Mouse (Mus musculus) lung, adult 2 months (tissue): ENCODE results near the gene Tanc1. TPM values are rescaled to one million over a fixed set of nuclear protein-coding genes. Genes with fewer than 3 reads are reported as not detected.
A peak's percentile ranks its signal among the peaks of the same experiment; 100 is the strongest.

ENCODE experiments used
- DNase-seq: peaks from one replicate; pipeline ENCODE4 v3.0.0; 2022
- H3K4me1 ChIP-seq: fragments of 200-500 bp; 2 replicates; pipeline ENCODE4 v1.6.1; 2011; ENCODE audit warnings: low read length; ENCODE audit not compliant: control insufficient read depth, insufficient read depth
- H3K4me3 ChIP-seq: fragments of 200-500 bp; replicated peaks from 2 replicates; pipeline ENCODE3; 2011; ENCODE audit warnings: low read depth, mild to moderate bottlenecking, control low read depth, low read length; ENCODE audit errors: extremely low read depth
- CTCF ChIP-seq: fragments of 200-500 bp; IDR thresholded peaks from 2 replicates; pipeline ENCODE4 v1.5.1; 2011; ENCODE audit warnings: mild to moderate bottlenecking, low read length, control low read depth; ENCODE audit not compliant: insufficient read depth
- POLR2A ChIP-seq: fragments of 200-500 bp; IDR thresholded peaks from 2 replicates; pipeline ENCODE4 v1.6.1; 2011; ENCODE audit warnings: low read depth, mild to moderate bottlenecking, control low read depth, low read length, borderline replicate concordance; ENCODE audit errors: extremely low read depth
- WGBS: fragments of 180-500 bp; shearing (Covaris S2); methylation state at CpG from one replicate; pipeline ENCODE4 v1.1.7; 2018; 5-methylcytosine and 5-hydroxymethylcytosine counted together
- polyA plus RNA-seq: library from polyadenylated mRNA; depleted of rRNA; stranded (reverse); fragments of >200 nt; gene quantifications from 2 replicates; pipeline ENCODE4 v1.2.3, GENCODE M21; 2012

The Tanc1 gene
- polyA plus RNA-seq, 1 experiment: 29.0 TPM

DNA sequence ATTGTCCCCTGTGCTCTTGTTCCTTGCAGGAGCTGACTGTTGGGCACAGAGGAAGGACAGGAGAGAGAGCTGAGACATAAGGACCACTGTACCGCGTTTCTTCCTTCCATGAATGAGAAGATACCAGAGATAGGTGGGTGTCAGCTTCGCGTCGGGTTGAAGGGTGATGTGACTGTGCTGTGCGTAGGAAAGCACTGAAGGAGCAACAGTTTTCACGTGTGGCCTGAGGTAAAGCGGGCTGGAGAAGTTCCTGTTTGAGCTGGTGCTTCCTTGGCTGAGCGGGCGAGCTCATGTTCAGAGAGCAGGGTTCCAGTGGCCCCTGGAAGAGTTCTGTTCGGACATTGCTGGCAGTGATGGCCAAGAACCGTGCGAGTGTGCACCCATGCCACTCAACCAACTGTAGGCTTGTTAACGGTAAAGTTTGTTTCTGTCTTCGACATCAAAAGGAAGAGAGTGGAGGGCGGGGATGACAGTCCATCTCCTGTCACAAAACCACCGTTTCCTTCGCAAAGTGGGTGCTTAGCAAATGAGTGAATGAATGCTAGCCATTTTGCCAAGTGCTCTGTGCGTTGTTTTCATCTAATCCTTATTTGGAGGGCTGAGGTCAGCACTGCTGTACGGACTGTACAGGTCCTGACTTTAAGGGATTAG is 35.0 kb downstream of the Tanc1 start:
- DNase-seq: no peak
- WGBS: 58% methylated on average over 20 of the region's 20 CpGs
- H3K4me1 ChIP-seq: peaks cover 31% of the 10 kb centered on the region
- TF ChIP-seq POLR2A: no peak
- no peak for TF ChIP-seq CTCF
- no peak overlapping the region for H3K4me3 ChIP-seq

DNA sequence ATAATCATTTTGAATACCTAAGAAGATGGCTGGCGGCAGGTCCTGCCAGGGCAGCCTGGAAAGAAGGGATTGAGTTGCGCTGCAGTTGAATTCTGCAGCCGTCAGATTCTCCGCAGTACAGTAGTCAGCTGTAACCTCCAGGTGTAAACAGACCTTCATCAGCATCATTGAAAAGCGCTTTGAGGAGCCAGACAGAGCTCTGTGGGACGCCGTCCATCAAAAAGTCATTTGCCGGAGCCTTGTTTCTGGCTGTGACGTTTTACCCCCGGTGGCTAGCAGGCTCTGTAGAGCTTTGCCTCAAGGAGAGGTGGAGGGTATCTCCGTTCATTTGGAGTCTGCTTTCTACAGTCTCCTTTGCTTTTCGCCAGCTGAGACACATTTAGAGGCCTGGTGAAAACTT is 36.6 kb downstream of the Tanc1 start:
- H3K4me3 ChIP-seq: no peak overlapping the region
- no peak for DNase-seq
- WGBS: 75% methylated on average over 12 of the region's 12 CpGs
- H3K4me1 ChIP-seq: peaks cover 22% of the 10 kb centered on the region
- TF ChIP-seq CTCF: no peak
- TF ChIP-seq POLR2A: no peak

DNA sequence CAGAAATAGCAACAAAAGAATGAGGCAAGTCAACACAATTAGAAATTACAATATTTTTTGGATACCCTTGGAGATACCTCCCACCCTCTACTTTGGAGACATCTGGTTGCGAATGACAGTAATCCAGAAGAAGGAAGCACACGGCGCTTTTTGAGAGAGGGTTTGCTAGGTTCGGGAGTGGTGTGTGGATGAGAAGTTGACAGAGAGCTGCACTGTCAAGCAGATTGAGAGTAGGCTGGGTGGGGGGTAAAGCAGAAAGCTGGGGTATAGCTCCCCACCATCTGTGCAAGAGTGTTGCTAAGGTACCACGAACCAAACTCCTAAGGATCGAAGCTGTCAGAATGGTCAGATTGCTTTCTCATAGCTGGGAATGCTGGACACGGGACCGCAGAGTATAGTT is 40.0 kb downstream of the Tanc1 start:
- peaks cover 5% of the 10 kb centered on the region for H3K4me1 ChIP-seq
- DNase-seq: no peak
- 94% methylated on average over 8 of the region's 8 CpGs for WGBS
- TF ChIP-seq CTCF (no peak), POLR2A (no peak)
- no peak overlapping the region for H3K4me3 ChIP-seq

DNA sequence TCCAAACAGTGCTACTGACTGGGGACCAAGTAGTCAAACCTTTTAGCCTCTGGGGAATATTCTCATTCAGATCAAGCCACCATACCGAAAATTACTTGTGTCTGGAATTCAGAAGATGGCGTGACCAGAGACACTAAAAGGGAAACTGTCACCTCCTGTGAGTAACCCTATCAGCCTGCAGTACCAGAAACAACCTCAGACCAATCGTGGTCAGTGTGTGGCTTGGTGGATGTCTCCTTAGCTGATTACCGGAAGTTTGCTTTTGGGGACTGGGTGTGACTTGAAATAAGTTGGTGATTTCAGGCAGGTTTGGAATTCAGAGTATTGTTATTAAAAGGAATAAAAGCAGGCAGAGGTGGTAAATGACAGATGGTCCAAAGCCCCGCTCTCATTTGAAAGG is 40.9 kb downstream of the Tanc1 start:
- 61% methylated on average over 5 of the region's 5 CpGs for WGBS
- no peak overlapping the region for H3K4me3 ChIP-seq
- DNase-seq: no peak

DNA sequence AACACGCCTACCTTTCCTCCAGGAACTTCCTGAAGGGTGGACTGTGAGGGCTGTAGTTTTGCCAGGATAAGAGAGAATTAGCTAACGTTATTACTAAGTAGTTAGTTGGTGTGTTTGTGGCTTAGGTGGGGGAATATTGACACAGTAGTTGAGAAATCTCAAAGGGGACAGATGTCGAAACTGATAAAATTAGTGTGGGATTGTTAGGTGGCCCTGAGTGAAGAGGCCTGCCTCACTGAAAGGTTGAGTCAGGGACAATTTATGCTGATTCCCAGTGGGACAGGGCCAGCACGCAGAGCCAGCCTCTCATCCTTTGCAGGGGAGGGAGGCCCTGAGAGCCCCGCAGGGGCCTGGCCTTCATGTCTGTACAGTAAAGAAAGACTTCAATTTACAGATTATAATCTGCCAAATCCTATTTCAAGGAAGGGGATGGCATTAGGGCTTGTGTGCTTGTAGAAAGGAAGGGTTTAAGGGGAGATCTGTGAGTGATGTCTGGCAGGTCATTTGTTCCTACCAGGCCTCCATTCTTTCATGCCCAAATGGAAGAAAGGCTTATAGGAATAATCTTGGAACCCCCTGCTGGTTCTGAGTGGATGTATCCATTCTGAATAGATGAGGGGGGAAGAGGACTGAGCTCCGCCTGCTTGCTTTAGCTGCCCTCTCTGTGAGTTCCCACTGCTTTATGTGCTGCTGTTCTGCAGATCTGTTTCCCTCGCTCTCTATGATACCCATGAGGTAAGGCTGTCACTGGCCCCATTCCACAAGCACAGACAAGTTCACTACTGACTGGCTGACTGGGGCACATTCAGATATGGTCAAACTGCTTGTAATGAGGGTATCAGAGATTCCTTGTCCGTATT is 41.7 kb downstream of the Tanc1 start:
- Histone ChIP-seq H3K4me3 (no peak overlapping the region), H3K4me1 (peaks cover 8% of the 10 kb centered on the region)
- 53% methylated on average over 8 of the region's 8 CpGs for WGBS
- TF ChIP-seq POLR2A (no peak), CTCF (no peak)
- DNase-seq: no peak

More for the DNA sequence above, 40.9 kb downstream of the Tanc1 start:
- peaks cover 5% of the 10 kb centered on the region for H3K4me1 ChIP-seq
- TF ChIP-seq CTCF: peak; percentile 4; the same call in 1 of the 2 replicates
- no peak for TF ChIP-seq POLR2A

DNA sequence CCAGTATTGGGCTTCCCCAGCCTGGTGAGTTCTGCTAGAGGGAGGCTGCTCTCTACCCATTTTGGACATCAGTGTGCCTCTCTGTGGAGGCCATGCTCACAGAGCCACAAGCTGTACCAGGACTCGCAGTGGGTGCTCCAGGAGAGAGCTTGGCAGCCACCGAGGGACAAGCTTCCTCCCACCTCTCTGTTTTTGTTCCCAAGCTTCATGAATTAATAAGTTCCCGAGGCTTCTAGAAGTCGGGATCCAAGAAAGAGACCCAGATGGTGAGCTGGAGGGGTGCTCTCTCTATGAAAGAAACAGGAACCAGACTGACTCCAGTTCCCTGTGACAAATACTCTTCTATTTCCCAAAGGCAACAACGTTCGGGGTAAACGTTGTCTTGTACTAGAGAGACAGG is 43.6 kb downstream of the Tanc1 start:
- TF ChIP-seq CTCF: no peak
- TF ChIP-seq POLR2A: no peak
- peaks cover 8% of the 10 kb centered on the region for H3K4me1 ChIP-seq
- WGBS: 34% methylated on average over 7 of the region's 7 CpGs
- H3K4me3 ChIP-seq: no peak overlapping the region
- DNase-seq: no peak

DNA sequence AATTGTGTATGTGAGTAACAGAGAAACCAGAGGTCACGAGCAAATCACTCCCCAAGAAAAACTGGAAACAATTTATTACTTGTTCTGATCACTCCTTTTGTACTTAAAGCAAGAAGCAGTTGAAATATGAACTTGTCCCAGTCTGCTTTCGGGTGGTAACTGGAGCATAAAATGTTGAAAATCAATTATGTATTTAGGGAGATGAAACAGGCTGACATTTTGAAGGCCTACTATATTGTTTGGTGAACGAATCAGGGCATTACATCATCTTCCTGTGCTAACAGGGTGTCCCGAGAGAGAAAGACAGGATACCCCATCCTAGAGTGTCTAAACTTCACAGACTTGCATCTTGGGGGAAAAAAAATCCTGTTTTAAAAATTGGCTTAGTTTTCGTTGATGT is 44.8 kb downstream of the Tanc1 start:
- H3K4me3 ChIP-seq: no peak overlapping the region
- TF ChIP-seq CTCF (no peak), POLR2A (no peak)
- DNase-seq: no peak
- peaks cover 12% of the 10 kb centered on the region for H3K4me1 ChIP-seq
- WGBS: 36% methylated on average over 5 of the region's 5 CpGs

DNA sequence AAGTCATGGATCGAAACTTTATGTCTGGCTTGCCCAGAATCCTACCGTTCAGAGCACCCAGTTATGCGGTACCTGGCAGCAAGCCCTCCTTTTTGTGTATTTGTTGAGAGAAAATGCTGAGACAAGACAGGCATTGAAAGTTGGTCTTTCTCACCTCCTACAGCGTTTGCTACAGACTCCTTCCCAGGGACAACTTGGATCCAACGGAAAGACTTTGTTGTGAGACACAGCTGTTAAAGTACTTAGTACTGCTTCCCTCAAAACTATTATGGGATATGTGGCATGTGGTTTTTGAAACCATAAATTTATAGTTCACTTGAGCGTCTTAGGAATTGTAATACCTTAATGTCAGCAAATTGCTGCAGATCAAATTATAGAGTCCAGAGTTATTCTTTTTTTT is 47.8 kb downstream of the Tanc1 start:
- WGBS: 62% methylated on average over 6 of the region's 6 CpGs
- TF ChIP-seq POLR2A (no peak), CTCF (no peak)
- no peak for DNase-seq
- Histone ChIP-seq H3K4me1 (peaks cover 8% of the 10 kb centered on the region), H3K4me3 (no peak overlapping the region)

DNA sequence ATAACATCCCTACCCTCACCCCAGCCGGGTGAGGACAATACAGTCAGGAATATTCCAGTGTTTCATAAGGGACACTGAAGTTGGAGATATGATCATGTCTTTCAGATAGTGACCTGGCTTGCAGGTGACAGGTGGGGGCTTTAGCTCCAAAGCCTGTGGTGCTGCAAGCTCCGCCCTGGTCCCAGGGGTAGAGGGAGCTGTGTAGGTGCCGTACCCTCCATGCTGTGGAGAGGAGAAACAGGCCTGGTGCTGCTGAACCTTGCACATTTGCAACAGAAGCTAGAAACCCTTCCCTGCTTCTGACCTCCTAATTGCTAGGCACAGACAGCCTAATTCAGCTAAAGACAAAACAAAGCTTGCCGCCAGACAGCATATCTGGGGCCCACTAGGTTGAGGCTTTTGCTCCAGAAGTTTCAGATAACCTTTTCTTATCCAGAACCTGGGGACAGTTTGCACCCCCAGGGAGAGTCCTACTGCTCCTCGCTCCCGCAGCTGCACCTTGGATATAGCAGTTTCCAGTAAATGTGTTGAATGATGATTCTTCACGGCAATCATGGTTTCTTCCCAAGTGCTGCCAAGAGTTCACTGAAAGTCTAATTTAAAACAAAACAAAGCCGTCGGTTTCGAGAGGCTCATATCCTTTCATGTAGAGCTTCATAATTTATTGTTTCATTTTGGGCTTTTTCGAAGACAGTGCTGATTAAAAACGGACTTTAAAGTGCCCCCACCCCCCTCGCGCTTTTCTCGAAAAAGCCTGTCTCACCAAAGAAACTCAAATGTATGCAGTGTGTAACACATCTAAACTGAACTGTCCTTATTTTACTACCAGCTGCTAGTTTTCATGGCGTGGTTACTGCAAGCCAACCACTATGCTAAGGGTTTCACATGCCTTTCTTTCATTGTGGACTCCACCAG is 49.3 kb downstream of the Tanc1 start:
- no peak for DNase-seq
- Histone ChIP-seq H3K4me3 (no peak overlapping the region), H3K4me1 (peaks cover 18% of the 10 kb centered on the region)
- TF ChIP-seq CTCF (no peak), POLR2A (no peak)
- 53% methylated on average over 16 of the region's 16 CpGs for WGBS

DNA sequence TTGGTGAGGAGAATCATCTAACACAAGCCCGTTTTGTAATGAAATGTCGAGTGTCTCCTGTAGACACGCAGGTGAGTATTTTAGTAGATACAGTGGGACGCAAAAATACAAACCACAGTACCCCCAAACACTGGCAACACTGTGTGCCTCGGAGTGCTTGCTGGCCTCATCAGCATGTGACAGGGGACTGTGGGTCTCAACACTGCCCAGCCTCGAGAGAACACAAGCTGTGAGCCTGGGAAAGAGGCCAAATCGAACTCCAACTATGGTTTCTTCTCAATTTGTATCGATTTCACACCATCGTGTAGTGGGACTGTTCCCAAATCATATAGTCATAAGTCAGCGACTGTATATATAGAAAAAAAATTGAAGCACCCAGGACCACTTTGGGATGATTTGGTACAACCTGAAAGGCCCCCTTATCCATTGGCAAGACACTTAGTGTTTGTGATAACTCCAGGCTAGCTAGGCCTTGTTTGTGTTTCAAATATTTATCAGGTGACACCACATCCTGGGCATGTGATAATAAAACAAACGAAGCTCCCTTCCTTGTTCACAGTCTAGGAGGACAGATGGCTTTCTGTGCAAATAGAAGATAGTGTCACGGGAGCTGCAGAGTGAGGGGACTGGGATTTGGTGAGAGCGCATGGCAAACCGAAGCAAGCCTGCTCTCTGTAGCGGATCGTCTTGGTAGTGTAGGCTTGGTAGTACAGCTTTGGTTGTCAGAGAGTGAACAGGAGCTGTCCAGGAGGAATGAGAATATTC is 53.1 kb downstream of the Tanc1 start:
- TF ChIP-seq POLR2A (no peak), CTCF (no peak)
- peaks cover 20% of the 10 kb centered on the region for H3K4me1 ChIP-seq
- no peak for DNase-seq
- H3K4me3 ChIP-seq: no peak overlapping the region
- WGBS: 54% methylated on average over 16 of the region's 16 CpGs
